Comparison of ENCODE assay signal across 16 mouse cellular contexts in genomic region chr5:113626352-113626751, GRCm38 (mm10). TPM values are rescaled to one million over a fixed set of nuclear protein-coding genes. Genes with fewer than 3 reads are reported as not detected.
DNase-seq lines count a peak whose midpoint lies in the region; ATAC-seq lines count a peak whose summit lies in the region.
"Had no signal": no experiment of that assay in that cellular context is flagged by ENCODE, and none has a peak within 500 bp of the region (broad histone marks: within the 10 kb centered on the region; RNA-seq: fewer than 3 reads in every experiment).

No protein-coding gene starts in this region.

- no peak for ATAC-seq in erythroid progenitor cell, adult 5-6 weeks (replicated peaks; ENCODE audit: low FRiP score, poor library complexity, severe bottlenecking)
- ATAC-seq: forebrain, embryonic 15.5 days; Patski had no signal

- DNase-seq in lung, postnatal 10 days: peak; percentile 57
- no peak for DNase-seq in lung, postnatal 14 days
- DNase-seq in fat pad, adult 2 months (ENCODE audit: extremely low read depth, low read depth, low spot score): peak; percentile 71
- peak; percentile 53 for DNase-seq in lung, postnatal 36 days
- no peak for DNase-seq in kidney, adult 18-20 months
- no peak for DNase-seq in spleen, postnatal 14 days (ENCODE audit: low spot score in 2 of 2)
- DNase-seq: adrenal gland, postnatal 10 days; cerebellum, adult 9-10 months; heart, postnatal 36 days; kidney, adult 11 months; kidney, postnatal 10 days; layer of hippocampus, postnatal 36 days; right cerebral cortex, postnatal 14 days had no signal

RNA-seq across cellular contexts. Expression of gene Cmklr1, which starts 23.9 kb away (rescaled TPM):
- total RNA-seq in erythroid progenitor cell, adult 5-6 weeks (2015; ENCODE audit: low replicate concordance): 2.2 and 3.4 TPM in 2 replicates
- total RNA-seq in erythroid progenitor cell, adult 5-6 weeks (2017; ENCODE audit: low replicate concordance): 1.5 and 8.7 TPM in 2 replicates

Comparison
In these comparisons a context has a peak if more than half of its experiments do, and no peak if none do; other contexts are left out.
1. DNase-seq: peak in lung, postnatal 10 days (single experiment), fat pad, adult 2 months (single experiment) and lung, postnatal 36 days (single experiment); none in lung, postnatal 14 days (single experiment), kidney, adult 18-20 months (single experiment) and spleen, postnatal 14 days (0 of 2).